Mouse (Mus musculus): Measurements from ENCODE around the gene Tbpl1.

DNA sequence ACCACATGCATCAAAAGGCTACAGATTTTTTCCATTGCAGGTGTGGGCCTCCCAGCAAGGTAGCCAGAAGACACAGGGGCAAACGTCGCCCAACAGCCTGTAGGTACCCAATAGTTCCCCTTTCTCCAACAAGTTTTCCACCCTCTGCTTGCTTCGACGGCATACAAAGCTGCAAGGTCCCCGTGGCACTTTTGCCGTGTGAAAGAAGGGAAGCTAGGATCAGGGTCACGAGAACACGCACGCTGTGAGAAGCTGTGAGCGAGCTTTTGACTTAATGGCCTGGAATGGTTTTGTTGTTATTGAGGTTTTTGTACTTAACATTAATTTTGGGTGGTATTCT lies 72.4 kb downstream of the Tbpl1 start:
- TF ChIP-seq EP300 (IDR thresholded peaks at IDR 0.05; ENCODE audit: low read depth) (no peak), CTCF (IDR thresholded peaks at IDR 0.05; ENCODE audit: low read depth) (no peak)

Data from liver, embryonic 14.5 days (tissue).